ENCODE assay signal across 7 mouse cellular contexts in genomic region chr4:55397911-55398762, GRCm38 (mm10). TPM values are rescaled to one million over a fixed set of nuclear protein-coding genes. Genes with fewer than 3 reads are reported as not detected.
A peak's percentile ranks its signal among the peaks of the same experiment; 100 is the strongest.
DNase-seq lines count a peak whose midpoint lies in the region; ATAC-seq and TF ChIP-seq lines count a peak whose summit lies in the region.

No protein-coding gene starts in this region.

- H3K4me2 ChIP-seq in kidney, embryonic 15.5 days: peak overlapping the region; percentile 42
- peak overlapping the region; percentile 32 for H3K4me2 ChIP-seq in stomach, postnatal 0 days (replicated peaks; ENCODE audit: low read depth)

- TF ChIP-seq CTCF in embryonic fibroblast, embryonic 13.5 days (IDR thresholded peaks at IDR 0.05; ENCODE audit: borderline replicate concordance, insufficient read depth, low read length): peak; percentile 19; the same call in 1 of the 2 replicates
- peak; percentile 78 for TF ChIP-seq CTCF in stomach, postnatal 0 days (IDR thresholded peaks at IDR 0.05; ENCODE audit: low read depth)

- peak; percentile 79 for ATAC-seq in activated CD4-positive, CD25-positive, alpha-beta regulatory T cell, adult 4 months
- peak; percentile 36; the same call in 1 of the 2 replicates for ATAC-seq in kidney, embryonic 15.5 days (replicated peaks; ENCODE audit: low FRiP score)
- ATAC-seq in stomach, postnatal 0 days (ENCODE audit: low FRiP score, low TSS enrichment): peak; percentile 47; the same call in 1 of the 2 replicates

- TF ChIP-seq EP300 in stomach, postnatal 0 days (optimal IDR thresholded peaks at IDR 0.05): no peak

- no peak overlapping the region for H3K27ac ChIP-seq in embryonic fibroblast, embryonic 13.5 days (ENCODE audit: insufficient read depth, low read length)
- no peak overlapping the region for H3K27ac ChIP-seq in kidney, embryonic 15.5 days
- H3K27ac ChIP-seq in stomach, postnatal 0 days (replicated peaks): no peak overlapping the region

- H3K4me1 ChIP-seq in embryonic fibroblast, embryonic 13.5 days (ENCODE audit: control insufficient read depth, insufficient read depth, low read length): no peaks in the 10 kb centered on the region
- H3K4me1 ChIP-seq in kidney, embryonic 15.5 days: no peaks in the 10 kb centered on the region
- no peaks in the 10 kb centered on the region for H3K4me1 ChIP-seq in stomach, postnatal 0 days (replicated peaks; ENCODE audit: control insufficient read depth, insufficient read depth)

- no peaks in the 10 kb centered on the region for H3K27me3 ChIP-seq in kidney, embryonic 15.5 days
- no peaks in the 10 kb centered on the region for H3K27me3 ChIP-seq in stomach, postnatal 0 days (ENCODE audit: control insufficient read depth, insufficient read depth, low read length)

- no peaks in the 10 kb centered on the region for H3K36me3 ChIP-seq in kidney, embryonic 15.5 days
- no peaks in the 10 kb centered on the region for H3K36me3 ChIP-seq in stomach, postnatal 0 days (ENCODE audit: control insufficient read depth, insufficient read depth, low read length)

- no peak overlapping the region for H3K9ac ChIP-seq in kidney, embryonic 15.5 days
- H3K9ac ChIP-seq in stomach, postnatal 0 days (ENCODE audit: low read length): no peak overlapping the region

- WGBS in kidney, embryonic 15.5 days: 38% methylated on average over 17 of the region's 17 CpGs
- WGBS in stomach, postnatal 0 days: 36% methylated on average over 17 of the region's 17 CpGs

- 0 out of 2 replicates have a peak, but pooled peaks cover 4% of the 10 kb centered on the region for H3K9me3 ChIP-seq in kidney, embryonic 15.5 days (replicated peaks)
- no peaks in the 10 kb centered on the region for H3K9me3 ChIP-seq in stomach, postnatal 0 days (ENCODE audit: control insufficient read depth, low read length)

- TF ChIP-seq POLR2A in embryonic fibroblast, embryonic 13.5 days (IDR thresholded peaks at IDR 0.05; ENCODE audit: low read depth, low read length): no peak

- peak; percentile 32 for DNase-seq in ovary, postnatal 36 days (ENCODE audit: low spot score)
- DNase-seq in ovary, postnatal 10 days (ENCODE audit: low spot score): no peak
- DNase-seq in lung, postnatal 4 days: peak; percentile 23 to 36
- peak; percentile 67 for DNase-seq in stomach, postnatal 0 days (ENCODE audit: low spot score)

- no peak overlapping the region for H3K4me3 ChIP-seq in embryonic fibroblast, embryonic 13.5 days (ENCODE audit: insufficient read depth, low read length)
- peak overlapping the region; percentile 4; the same call in 1 of the 2 replicates for H3K4me3 ChIP-seq in kidney, embryonic 15.5 days (replicated peaks)
- no peak overlapping the region for H3K4me3 ChIP-seq in stomach, postnatal 0 days (ENCODE audit: low read depth, low read length)

RNA-seq across cellular contexts. Expression of gene Rad23b, which starts 48.3 kb away (rescaled TPM):
- polyA plus RNA-seq in activated CD4-positive, CD25-positive, alpha-beta regulatory T cell, adult 4 months (2017; shearing (Covaris generic)): 10 to 100 TPM; 13.6 to 14.1 TPM
- polyA plus RNA-seq in embryonic fibroblast, embryonic 13.5 days (2011; ENCODE audit: insufficient read length, low read depth, missing spikeins): 306 and 316 TPM in 2 replicates
- 83.3 and 92.1 TPM in 2 replicates for polyA plus RNA-seq in kidney, embryonic 15.5 days (2015; fragmentation: Nextera tagmentation; extraction: Ambion mirVana)
- 68.9 and 75.9 TPM in 2 replicates for polyA plus RNA-seq in stomach, postnatal 0 days (2015; fragmentation: Nextera tagmentation; extraction: Ambion mirVana)
